Mouse (Mus musculus): ENCODE data around the gene Serinc4.

- TF ChIP-seq CTCF (IDR thresholded peaks at IDR 0.05; ENCODE audit: control insufficient read depth, insufficient read depth, insufficient replicate concordance, low read depth, low read length) (no peak), POLR2A (IDR thresholded peaks at IDR 0.05; ENCODE audit: control insufficient read depth, low read depth, low read length) (no peak)
These were observed 3.5 kb upstream of the Serinc4 start for GRCm38 (mm10) chr2:121460071-121460470.

Data from testis, adult 2 months (tissue).